Mouse (Mus musculus) midbrain, postnatal 0 days (tissue): ENCODE data around the gene Exoc3l2. TPM values are rescaled to one million over a fixed set of nuclear protein-coding genes. Genes with fewer than 3 reads are reported as not detected.

Experiments used
- ATAC-seq: fragments of 200-750 bp; cut with Nextera tagmentation; 2 replicates; pipeline ENCODE4 v1.8.0; 2017; ENCODE audit warnings: moderate number of reproducible peaks, mild to moderate bottlenecking, moderate TSS enrichment, moderate library complexity; ENCODE audit not compliant: low FRiP score
- DNase-seq: peaks from one replicate; pipeline ENCODE4 v3.0.0-alpha.2; 2015; ENCODE audit warnings: low spot score
- H3K27ac ChIP-seq: fragments of 300-500 bp; sonication (generic); 2 replicates; pipeline ENCODE4 v1.5.1; 2014; ENCODE audit warnings: low read depth, mild to moderate bottlenecking, low read length, mixed read lengths
- H3K27me3 ChIP-seq: fragments of 300-500 bp; sonication (generic); 2 replicates; pipeline ENCODE4 v1.6.1; 2014; ENCODE audit warnings: low read length, control low read depth, mixed read lengths; ENCODE audit not compliant: insufficient read depth
- H3K36me3 ChIP-seq: fragments of 300-500 bp; sonication (generic); 2 replicates; pipeline ENCODE4 v1.6.1; 2014; ENCODE audit warnings: low read length, control low read depth, mixed read lengths; ENCODE audit not compliant: insufficient read depth
- H3K4me1 ChIP-seq: fragments of 300-500 bp; sonication (generic); 2 replicates; pipeline ENCODE4 v1.6.1; 2014; ENCODE audit warnings: mild to moderate bottlenecking, control low read depth, antibody characterized with exemption, low read length, mixed read lengths; ENCODE audit not compliant: insufficient read depth
- H3K4me2 ChIP-seq: fragments of 300-500 bp; sonication (generic); 2 replicates; pipeline ENCODE4 v1.6.1; 2014; ENCODE audit warnings: low read depth, mild to moderate bottlenecking, low read length, mixed read lengths; ENCODE audit not compliant: poor library complexity, severe bottlenecking
- H3K4me3 ChIP-seq: fragments of 300-500 bp; sonication (generic); 2 replicates; pipeline ENCODE4 v1.5.1; 2014; ENCODE audit warnings: low read depth, mild to moderate bottlenecking, low read length, moderate library complexity
- H3K9ac ChIP-seq: fragments of 300-500 bp; sonication (generic); replicated peaks from 2 replicates; pipeline ENCODE4 v1.6.1; 2014; ENCODE audit warnings: mild to moderate bottlenecking, low read length, moderate library complexity, mixed read lengths; ENCODE audit not compliant: poor library complexity, severe bottlenecking
- H3K9me3 ChIP-seq: fragments of 300-500 bp; sonication (generic); 2 replicates; pipeline ENCODE4 v1.6.1; 2016; ENCODE audit warnings: low read length, control low read depth
- CTCF ChIP-seq: IDR thresholded peaks from 2 replicates; pipeline ENCODE4 v1.5.1; 2016; ENCODE audit warnings: antibody characterized with exemption, mild to moderate bottlenecking
- WGBS: fragments of 180-500 bp; shearing (Covaris S2); extraction: QIAGEN DNeasy Blood & Tissue Kit; methylation state at CpG from one replicate; pipeline ENCODE4 v1.1.7; 2014; 5-methylcytosine and 5-hydroxymethylcytosine counted together
- polyA plus RNA-seq: library from polyadenylated mRNA; unstranded; fragments of >200 nt; fragmentation: Nextera tagmentation; extraction: Ambion mirVana; gene quantifications from 2 replicates; pipeline ENCODE4 v1.2.1, GENCODE M21; 2015
- total RNA-seq: library from RNA; depleted of rRNA; stranded (reverse); fragments of >200 nt; gene quantifications from 2 replicates; pipeline ENCODE4 v1.2.3, GENCODE M21; 2014

The Exoc3l2 gene
- total and polyA plus RNA-seq, 2 experiments from 2014 or later, result 0.49 to 1.5 TPM

GRCm38 (mm10) chr7:19458072-19458486 lies 5.1 kb upstream of the Exoc3l2 start:
- H3K4me3 ChIP-seq, result peak overlapping the region; percentile 92
- peak overlapping the region; percentile 94 for H3K9ac ChIP-seq
- under 1% methylated on average over 24 of the region's 31 CpGs for WGBS
- TF ChIP-seq CTCF, result peak; percentile 64
- H3K27me3 ChIP-seq, result no peaks in the 10 kb centered on the region
- peaks cover 13% of the 10 kb centered on the region for H3K4me1 ChIP-seq
- no peaks in the 10 kb centered on the region for H3K9me3 ChIP-seq
- H3K36me3 ChIP-seq, result 0 out of 2 replicates have a peak, but pooled peaks cover 2% of the 10 kb centered on the region
- DNase-seq (peak; percentile 79), ATAC-seq (peak; percentile 85)
- H3K4me2 ChIP-seq, result peak overlapping the region; percentile 95
- H3K27ac ChIP-seq, result peak overlapping the region; percentile 81

GRCm38 (mm10) chr7:19458591-19459111 lies 4.5 kb upstream of the Exoc3l2 start, which contains the start of gene Mark4:
Gene Mark4, minus strand, starts transcription at chr7:19458821.
- 2% methylated on average over 21 of the region's 42 CpGs for WGBS
- no peaks in the 10 kb centered on the region for H3K27me3 ChIP-seq
- DNase-seq, result peak; percentile 84

GRCm38 (mm10) chr7:19459144-19459870 lies 3.8 kb upstream of the Exoc3l2 start:
- TF ChIP-seq CTCF, result no peak
- Histone ChIP-seq H3K4me2 (peak overlapping the region; percentile 95), H3K27ac (peak overlapping the region; percentile 81), H3K4me1 (peaks cover 13% of the 10 kb centered on the region), H3K9ac (peak overlapping the region; percentile 94), H3K27me3 (no peaks in the 10 kb centered on the region), H3K36me3 (no peaks in the 10 kb centered on the region), H3K4me3 (peak overlapping the region; percentile 92), H3K9me3 (no peaks in the 10 kb centered on the region)
- DNase-seq (peak; percentile 14), ATAC-seq (no peak)
- 20% methylated on average over 6 of the region's 6 CpGs for WGBS

More at GRCm38 (mm10) chr7:19458591-19459111, 4.5 kb upstream of the Exoc3l2 start, which contains the start of gene Mark4:
- peak within 1 kb of the TSS; percentile 92 for H3K4me3 ChIP-seq
- H3K9me3 ChIP-seq, result no peaks in the 10 kb centered on the region
- no peak for TF ChIP-seq CTCF
- peak; percentile 74 for ATAC-seq
- H3K4me1 ChIP-seq, result peaks cover 13% of the 10 kb centered on the region
- H3K9ac ChIP-seq, result peak within 1 kb of the TSS; percentile 94
- H3K27ac ChIP-seq, result peak within 1 kb of the TSS; percentile 81
- peak within 1 kb of the TSS; percentile 95 for H3K4me2 ChIP-seq
- no peaks in the 10 kb centered on the region for H3K36me3 ChIP-seq

GRCm38 (mm10) chr7:19460500-19460899 lies 2.6 kb upstream of the Exoc3l2 start:
- 0 out of 2 replicates have a peak, but pooled peaks cover under 1% of the 10 kb centered on the region for H3K27me3 ChIP-seq
- no peak overlapping the region for H3K4me3 ChIP-seq
- H3K36me3 ChIP-seq, result no peaks in the 10 kb centered on the region
- DNase-seq, result no peak
- 70% methylated on average over 1 of the region's 1 CpGs for WGBS
- no peak for ATAC-seq
- H3K27ac ChIP-seq, result no peak overlapping the region
- no peaks in the 10 kb centered on the region for H3K9me3 ChIP-seq
- no peak overlapping the region for H3K9ac ChIP-seq
- peaks cover 13% of the 10 kb centered on the region for H3K4me1 ChIP-seq
- H3K4me2 ChIP-seq, result no peak overlapping the region
- no peak for TF ChIP-seq CTCF

GRCm38 (mm10) chr7:19461488-19461887 lies 1.6 kb upstream of the Exoc3l2 start:
- H3K4me2 ChIP-seq, result no peak overlapping the region
- no peak overlapping the region for H3K9ac ChIP-seq
- DNase-seq (peak; percentile 77), ATAC-seq (no peak)
- peaks cover 11% of the 10 kb centered on the region for H3K4me1 ChIP-seq
- no peak overlapping the region for H3K4me3 ChIP-seq
- H3K27ac ChIP-seq, result no peak overlapping the region
- peak; percentile 95 for TF ChIP-seq CTCF
- no peaks in the 10 kb centered on the region for H3K36me3 ChIP-seq
- 0 out of 2 replicates have a peak, but pooled peaks cover 4% of the 10 kb centered on the region for H3K27me3 ChIP-seq
- 9% methylated on average over 6 of the region's 6 CpGs for WGBS
- no peaks in the 10 kb centered on the region for H3K9me3 ChIP-seq

GRCm38 (mm10) chr7:19462443-19462842 lies 688 bp upstream of the Exoc3l2 start:
- no peak overlapping the region for H3K4me2 ChIP-seq
- WGBS, result 61% methylated on average over 4 of the region's 4 CpGs
- H3K4me1 ChIP-seq, result peaks cover 3% of the 10 kb centered on the region; the same call in 1 of the 2 replicates
- no peak overlapping the region for H3K27ac ChIP-seq
- H3K9ac ChIP-seq, result no peak overlapping the region
- DNase-seq (no peak), ATAC-seq (no peak)
- no peaks in the 10 kb centered on the region for H3K36me3 ChIP-seq
- no peaks in the 10 kb centered on the region for H3K9me3 ChIP-seq
- no peak overlapping the region for H3K4me3 ChIP-seq
- TF ChIP-seq CTCF, result no peak
- H3K27me3 ChIP-seq, result 0 out of 2 replicates have a peak, but pooled peaks cover 10% of the 10 kb centered on the region
